Mouse (Mus musculus) thymus, adult 2 months (tissue): ENCODE measurements at regions not wholly inside any gene's neighbourhood (a gene's known extent, or its start where the extent isn't known, plus 50 kb on each side); places are given as distances from the start of the nearest gene placed in this dataset.

Experiments
- CTCF ChIP-seq: fragments of 200-500 bp; IDR thresholded peaks from 2 replicates; pipeline ENCODE4 v1.5.1; 2012; ENCODE audit warnings: mild to moderate bottlenecking, control low read depth, low read length, moderate library complexity, borderline replicate concordance; ENCODE audit not compliant: control insufficient read depth, poor library complexity, insufficient read depth; ENCODE audit errors: extremely low read depth
- POLR2A ChIP-seq: fragments of 200-500 bp; IDR thresholded peaks from 2 replicates; pipeline ENCODE4 v1.6.1; 2012; ENCODE audit warnings: mild to moderate bottlenecking, low read length, control low read depth, moderate library complexity; ENCODE audit not compliant: control insufficient read depth, poor library complexity, insufficient read depth; ENCODE audit errors: extremely low read depth

- no peak for TF ChIP-seq POLR2A
- TF ChIP-seq CTCF: no peak
These were observed 305.8 kb upstream of the Trib2 start for GRCm38 (mm10) chr12:16122353-16123127.
